Comparison of ENCODE assay signal across 9 mouse cellular contexts in the genomic region with DNA sequence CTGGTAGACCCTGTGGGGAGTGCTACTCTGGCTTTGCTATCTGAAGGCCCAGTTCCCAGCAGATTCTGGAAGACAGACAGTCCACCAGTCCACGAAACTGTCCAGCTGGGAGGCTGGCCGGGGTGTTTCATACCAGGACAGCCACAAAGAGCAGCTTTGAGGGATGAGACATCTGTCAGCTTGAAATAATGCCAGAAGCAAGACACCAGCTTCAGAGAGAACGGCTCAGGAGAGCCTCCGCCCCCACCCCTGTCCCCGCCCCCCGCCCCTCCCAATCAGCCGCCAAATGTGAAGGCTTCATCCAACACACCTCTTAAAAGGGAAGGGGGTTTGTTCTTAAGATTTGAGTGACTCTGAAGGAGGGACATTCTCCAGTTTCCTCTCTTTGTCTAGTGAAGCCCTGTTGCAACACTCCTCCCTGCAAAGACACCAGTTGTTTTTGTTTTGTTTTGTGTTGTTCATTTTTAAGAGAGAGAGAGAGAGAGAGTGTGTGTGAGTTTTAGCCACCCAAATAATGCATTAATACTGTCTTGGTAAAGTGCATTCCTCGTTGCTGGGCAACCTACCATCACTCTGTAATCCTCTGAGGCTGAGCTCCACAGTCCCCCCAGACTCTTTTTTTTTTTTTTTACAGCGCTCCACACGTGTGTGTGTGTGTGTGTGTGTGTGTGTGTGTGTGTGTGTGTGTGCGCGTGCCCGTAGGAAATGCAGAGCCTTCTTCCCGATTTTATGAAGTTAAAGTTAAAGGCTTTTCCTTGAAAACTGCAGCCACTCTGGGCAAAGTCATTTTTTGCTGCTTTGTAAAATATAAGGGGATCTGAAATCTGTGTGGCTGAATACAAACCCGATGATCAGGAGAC.
DNase-seq lines count a peak whose midpoint lies in the region; ATAC-seq and TF ChIP-seq lines count a peak whose summit lies in the region.
"Had no signal": no experiment of that assay in that cellular context is flagged by ENCODE, and none has a peak within 500 bp of the region (broad histone marks: within the 10 kb centered on the region; RNA-seq: fewer than 3 reads in every experiment).

No protein-coding gene starts in this region.

- WGBS in liver, embryonic 11.5 days: 24% methylated on average over 15 of the region's 15 CpGs
- 21% methylated on average over 15 of the region's 15 CpGs for WGBS in liver, postnatal 0 days (ENCODE audit: insufficient replicate concordance)
- WGBS in embryonic facial prominence, embryonic 12.5 days: 9% methylated on average over 14 of the region's 15 CpGs
- WGBS in heart, embryonic 14.5 days: 14% methylated on average over 15 of the region's 15 CpGs
- WGBS in midbrain, embryonic 14.5 days: 1% methylated on average over 15 of the region's 15 CpGs

- TF ChIP-seq CTCF in liver, postnatal 0 days (IDR thresholded peaks at IDR 0.05; ENCODE audit: low read depth): no peak

- peak overlapping the region; percentile 17; the same call in 1 of the 2 replicates for H3K4me2 ChIP-seq in liver, embryonic 11.5 days
- H3K4me2 ChIP-seq in liver, postnatal 0 days (ENCODE audit: low read depth, low read length): no peak overlapping the region
- peak overlapping the region; percentile 34 for H3K4me2 ChIP-seq in embryonic facial prominence, embryonic 12.5 days (replicated peaks)
- peak overlapping the region; percentile 28 for H3K4me2 ChIP-seq in heart, embryonic 14.5 days (ENCODE audit: low read length)
- peak overlapping the region; percentile 41 for H3K4me2 ChIP-seq in midbrain, embryonic 14.5 days (ENCODE audit: low read length)

- no peak overlapping the region for H3K9ac ChIP-seq in liver, embryonic 11.5 days (ENCODE audit: low read depth, low read length)
- H3K9ac ChIP-seq in liver, postnatal 0 days (replicated peaks): no peak overlapping the region
- no peak overlapping the region for H3K9ac ChIP-seq in embryonic facial prominence, embryonic 12.5 days
- no peak overlapping the region for H3K9ac ChIP-seq in heart, embryonic 14.5 days (ENCODE audit: low read length)
- no peak overlapping the region for H3K9ac ChIP-seq in midbrain, embryonic 14.5 days (replicated peaks; ENCODE audit: low read length)

- H3K27me3 ChIP-seq in liver, embryonic 11.5 days (replicated peaks; ENCODE audit: control insufficient read depth, insufficient read depth, low read length): no peaks in the 10 kb centered on the region
- H3K27me3 ChIP-seq in liver, postnatal 0 days (ENCODE audit: insufficient read depth, low read length): no peaks in the 10 kb centered on the region
- no peaks in the 10 kb centered on the region for H3K27me3 ChIP-seq in embryonic facial prominence, embryonic 12.5 days
- H3K27me3 ChIP-seq in heart, embryonic 14.5 days (ENCODE audit: control insufficient read depth, insufficient read depth, low read length): no peaks in the 10 kb centered on the region
- H3K27me3 ChIP-seq in midbrain, embryonic 14.5 days (ENCODE audit: control insufficient read depth, insufficient read depth, low read length): no peaks in the 10 kb centered on the region

- no peak overlapping the region for H3K4me3 ChIP-seq in liver, embryonic 11.5 days (ENCODE audit: low read depth, low read length)
- no peak overlapping the region for H3K4me3 ChIP-seq in liver, postnatal 0 days (ENCODE audit: low read depth, low read length)
- no peak overlapping the region for H3K4me3 ChIP-seq in embryonic facial prominence, embryonic 12.5 days
- H3K4me3 ChIP-seq in heart, embryonic 14.5 days (ENCODE audit: control insufficient read depth in 1 of 2, insufficient read depth in 1 of 2, low read depth in 1 of 2, low read length in 2 of 2): no peak overlapping the region
- H3K4me3 ChIP-seq in midbrain, embryonic 14.5 days (replicated peaks; ENCODE audit: low read depth, low read length): no peak overlapping the region

- H3K36me3 ChIP-seq in liver, embryonic 11.5 days (ENCODE audit: control insufficient read depth, insufficient read depth, low read length): no peaks in the 10 kb centered on the region
- no peaks in the 10 kb centered on the region for H3K36me3 ChIP-seq in liver, postnatal 0 days (replicated peaks; ENCODE audit: insufficient read depth, low read length)
- H3K36me3 ChIP-seq in embryonic facial prominence, embryonic 12.5 days: no peaks in the 10 kb centered on the region
- no peaks in the 10 kb centered on the region for H3K36me3 ChIP-seq in heart, embryonic 14.5 days (ENCODE audit: control insufficient read depth, insufficient read depth, low read length)
- no peaks in the 10 kb centered on the region for H3K36me3 ChIP-seq in midbrain, embryonic 14.5 days (ENCODE audit: control insufficient read depth, insufficient read depth, low read length)
- H3K36me3 ChIP-seq: G1E had no signal

- no peak for TF ChIP-seq EP300 in liver, postnatal 0 days (IDR thresholded peaks at IDR 0.05; ENCODE audit: low read depth)

- H3K9me3 ChIP-seq in liver, embryonic 11.5 days (ENCODE audit: control insufficient read depth, low read length): no peaks in the 10 kb centered on the region
- no peaks in the 10 kb centered on the region for H3K9me3 ChIP-seq in liver, postnatal 0 days (ENCODE audit: low read length)
- no peaks in the 10 kb centered on the region for H3K9me3 ChIP-seq in embryonic facial prominence, embryonic 12.5 days
- no peaks in the 10 kb centered on the region for H3K9me3 ChIP-seq in heart, embryonic 14.5 days (ENCODE audit: control insufficient read depth, low read length)
- H3K9me3 ChIP-seq in midbrain, embryonic 14.5 days (ENCODE audit: control insufficient read depth, low read length): no peaks in the 10 kb centered on the region

- no peaks in the 10 kb centered on the region; the same call in 1 of the 2 replicates for H3K4me1 ChIP-seq in liver, embryonic 11.5 days (replicated peaks; ENCODE audit: control insufficient read depth, insufficient read depth, low read length)
- no peaks in the 10 kb centered on the region for H3K4me1 ChIP-seq in liver, postnatal 0 days (ENCODE audit: insufficient read depth)
- peaks cover 41% of the 10 kb centered on the region for H3K4me1 ChIP-seq in embryonic facial prominence, embryonic 12.5 days
- peaks cover 5 to 7% of the 10 kb centered on the region in 2 experiments; a peak in 1 of 4 replicates for H3K4me1 ChIP-seq in heart, embryonic 14.5 days (ENCODE audit: control insufficient read depth in 2 of 2, insufficient read depth in 2 of 2, low read length in 2 of 2)
- peaks cover 36% of the 10 kb centered on the region for H3K4me1 ChIP-seq in midbrain, embryonic 14.5 days (ENCODE audit: control insufficient read depth, insufficient read depth, low read length)

- ATAC-seq in liver, embryonic 11.5 days (replicated peaks; ENCODE audit: low FRiP score): no peak
- no peak for ATAC-seq in liver, postnatal 0 days
- no peak for ATAC-seq in embryonic facial prominence, embryonic 12.5 days (ENCODE audit: insufficient number of reproducible peaks, insufficient read depth, low FRiP score, low TSS enrichment)
- no peak for ATAC-seq in heart, embryonic 14.5 days (ENCODE audit: insufficient number of reproducible peaks, insufficient read depth, low FRiP score, low read depth)
- ATAC-seq in midbrain, embryonic 14.5 days (ENCODE audit: low FRiP score, low TSS enrichment): peak; percentile 66; the same call in 1 of the 2 replicates
- no peak for ATAC-seq in CD4-positive, CD25-positive, alpha-beta regulatory T cell, adult 4 months

- H3K27ac ChIP-seq in liver, embryonic 11.5 days (ENCODE audit: low read depth, low read length): no peak overlapping the region
- no peak overlapping the region for H3K27ac ChIP-seq in liver, postnatal 0 days (ENCODE audit: low read depth)
- H3K27ac ChIP-seq in embryonic facial prominence, embryonic 12.5 days: peak overlapping the region; percentile 50
- no peak overlapping the region for H3K27ac ChIP-seq in heart, embryonic 14.5 days (replicated peaks in 1 of 2; ENCODE audit: control insufficient read depth in 1 of 2, insufficient read depth in 1 of 2, low read depth in 2 of 2, low read length in 2 of 2)
- peak overlapping the region; percentile 37 for H3K27ac ChIP-seq in midbrain, embryonic 14.5 days (replicated peaks; ENCODE audit: low read depth, low read length)

- DNase-seq in liver, embryonic 11.5 days (ENCODE audit: low spot score): no peak
- no peak for DNase-seq in liver, postnatal 0 days
- DNase-seq in layer of hippocampus, postnatal 14 days (ENCODE audit: low spot score in 2 of 2): peak; percentile 29 to 61
- DNase-seq in midbrain, embryonic 14.5 days: peak; percentile 78
- DNase-seq in thymus, postnatal 25 days: no peak

Comparison
In these comparisons a context has a peak if more than half of its experiments do, and no peak if none do; other contexts are left out.
1. DNase-seq: peak in layer of hippocampus, postnatal 14 days (2 of 2) and midbrain, embryonic 14.5 days (single experiment); none in liver, embryonic 11.5 days (single experiment), liver, postnatal 0 days (single experiment) and thymus, postnatal 25 days (single experiment).
2. H3K27ac ChIP-seq: peak in embryonic facial prominence, embryonic 12.5 days (single experiment) and midbrain, embryonic 14.5 days (single experiment); none in liver, embryonic 11.5 days (single experiment), liver, postnatal 0 days (single experiment) and heart, embryonic 14.5 days (0 of 2).